Mouse (Mus musculus) embryonic facial prominence, embryonic 13.5 days (tissue): ENCODE results near the gene Aoah. TPM values are rescaled to one million over a fixed set of nuclear protein-coding genes. Genes with fewer than 3 reads are reported as not detected.

Experiments used
- ATAC-seq: fragments of 200-750 bp; cut with Nextera tagmentation; 2 replicates; pipeline ENCODE4 v1.8.0; 2017; ENCODE audit warnings: low read depth; ENCODE audit not compliant: insufficient number of reproducible peaks, insufficient read depth, low FRiP score, low TSS enrichment
- H3K27ac ChIP-seq: fragments of 300-500 bp; sonication (generic); 2 replicates; pipeline ENCODE4 v1.5.1; 2015; ENCODE audit warnings: moderate library complexity, mild to moderate bottlenecking, inconsistent platforms
- H3K27me3 ChIP-seq: fragments of 300-500 bp; sonication (generic); 2 replicates; pipeline ENCODE4 v1.6.1; 2015; ENCODE audit warnings: mild to moderate bottlenecking, inconsistent platforms
- H3K36me3 ChIP-seq: fragments of 300-500 bp; sonication (generic); 2 replicates; pipeline ENCODE4 v1.6.1; 2015; ENCODE audit warnings: mild to moderate bottlenecking, inconsistent platforms
- H3K4me1 ChIP-seq: fragments of 300-500 bp; sonication (generic); 2 replicates; pipeline ENCODE4 v1.6.1; 2015; ENCODE audit warnings: inconsistent platforms
- H3K4me2 ChIP-seq: fragments of 300-500 bp; sonication (generic); 2 replicates; pipeline ENCODE4 v1.6.1; 2015; ENCODE audit warnings: moderate library complexity, mild to moderate bottlenecking, inconsistent platforms
- H3K4me3 ChIP-seq: fragments of 300-500 bp; sonication (generic); 2 replicates; pipeline ENCODE4 v1.5.1; 2015; ENCODE audit warnings: mild to moderate bottlenecking, inconsistent platforms
- H3K9ac ChIP-seq: fragments of 300-500 bp; sonication (generic); 2 replicates; pipeline ENCODE4 v1.6.1; 2015; ENCODE audit warnings: mild to moderate bottlenecking, inconsistent platforms
- H3K9me3 ChIP-seq: fragments of 300-500 bp; sonication (generic); 2 replicates; pipeline ENCODE4 v1.6.1; 2016; ENCODE audit warnings: inconsistent platforms
- whole genome bisulfite sequencing: fragments of 180-500 bp; shearing (Covaris S2); methylation state at CpG from one replicate; pipeline ENCODE4 v1.1.7; 2015; ENCODE audit warnings: mixed read lengths; 5-methylcytosine and 5-hydroxymethylcytosine counted together
- polyA plus RNA-seq: library from polyadenylated mRNA; unstranded; fragments of >200 nt; fragmentation: Nextera tagmentation; extraction: Ambion mirVana; gene quantifications from 2 replicates; pipeline ENCODE4 v1.2.1, GENCODE M21; 2015

Aoah gene
- polyA plus RNA-seq, 1 experiment from 2014 or later: 0.98 TPM

GRCm38 (mm10) chr13:20816385-20816784 lies 22.5 kb downstream of the Aoah start:
- 43% methylated on average over 1 of the region's 1 CpGs for WGBS
- Histone ChIP-seq H3K27ac (no peak overlapping the region), H3K9ac (no peak overlapping the region), H3K4me2 (no peak overlapping the region), H3K27me3 (no peaks in the 10 kb centered on the region), H3K4me3 (no peak overlapping the region), H3K4me1 (no peaks in the 10 kb centered on the region), H3K36me3 (no peaks in the 10 kb centered on the region), H3K9me3 (no peaks in the 10 kb centered on the region)
- no peak for ATAC-seq

GRCm38 (mm10) chr13:20820712-20821328 lies 26.9 kb downstream of the Aoah start:
- no peaks in the 10 kb centered on the region; the same call in 1 of the 2 replicates for H3K4me1 ChIP-seq
- H3K9ac ChIP-seq: no peak overlapping the region
- no peak overlapping the region for H3K4me3 ChIP-seq
- ATAC-seq: no peak
- H3K27ac ChIP-seq: no peak overlapping the region
- H3K27me3 ChIP-seq: no peaks in the 10 kb centered on the region
- H3K36me3 ChIP-seq: no peaks in the 10 kb centered on the region
- WGBS: 49% methylated on average over 2 of the region's 2 CpGs
- no peaks in the 10 kb centered on the region for H3K9me3 ChIP-seq
- H3K4me2 ChIP-seq: no peak overlapping the region

- no peak for ATAC-seq
- H3K9ac ChIP-seq: no peak overlapping the region
- H3K4me2 ChIP-seq: no peak overlapping the region
- no peaks in the 10 kb centered on the region for H3K9me3 ChIP-seq
- no peak overlapping the region for H3K4me3 ChIP-seq
- H3K27ac ChIP-seq: no peak overlapping the region
- no peaks in the 10 kb centered on the region; the same call in 1 of the 2 replicates for H3K4me1 ChIP-seq
- no peaks in the 10 kb centered on the region for H3K36me3 ChIP-seq
- 84% methylated on average over 2 of the region's 2 CpGs for WGBS
- no peaks in the 10 kb centered on the region for H3K27me3 ChIP-seq
Measured at GRCm38 (mm10) chr13:20828728-20829127, 34.8 kb downstream of the Aoah start.

- Histone ChIP-seq H3K27ac (no peak overlapping the region), H3K4me3 (no peak overlapping the region), H3K4me1 (no peaks in the 10 kb centered on the region; the same call in 1 of the 2 replicates), H3K4me2 (no peak overlapping the region), H3K9ac (no peak overlapping the region), H3K27me3 (no peaks in the 10 kb centered on the region), H3K36me3 (no peaks in the 10 kb centered on the region), H3K9me3 (no peaks in the 10 kb centered on the region)
- no peak for ATAC-seq
- 90% methylated on average over 9 of the region's 9 CpGs for WGBS
Measured at GRCm38 (mm10) chr13:20829181-20829900, 35.4 kb downstream of the Aoah start.

GRCm38 (mm10) chr13:20855893-20856292 lies 62.0 kb downstream of the Aoah start:
- no peak overlapping the region for H3K4me2 ChIP-seq
- no peak overlapping the region for H3K9ac ChIP-seq
- H3K9me3 ChIP-seq: no peaks in the 10 kb centered on the region
- H3K27ac ChIP-seq: no peak overlapping the region
- 54% methylated on average over 3 of the region's 3 CpGs for WGBS
- H3K4me1 ChIP-seq: no peaks in the 10 kb centered on the region
- H3K36me3 ChIP-seq: no peaks in the 10 kb centered on the region
- no peak overlapping the region for H3K4me3 ChIP-seq
- no peak for ATAC-seq
- H3K27me3 ChIP-seq: no peaks in the 10 kb centered on the region

GRCm38 (mm10) chr13:20899372-20899771 lies 105.5 kb downstream of the Aoah start:
- Histone ChIP-seq H3K9me3 (no peaks in the 10 kb centered on the region), H3K27ac (no peak overlapping the region), H3K4me1 (no peaks in the 10 kb centered on the region), H3K4me2 (no peak overlapping the region), H3K9ac (no peak overlapping the region), H3K27me3 (no peaks in the 10 kb centered on the region), H3K36me3 (no peaks in the 10 kb centered on the region), H3K4me3 (no peak overlapping the region)
- no peak for ATAC-seq
- 54% methylated on average over 1 of the region's 1 CpGs for WGBS

GRCm38 (mm10) chr13:20900396-20900971 lies 106.6 kb downstream of the Aoah start:
- Histone ChIP-seq H3K4me1 (no peaks in the 10 kb centered on the region), H3K36me3 (no peaks in the 10 kb centered on the region), H3K27me3 (no peaks in the 10 kb centered on the region), H3K27ac (no peak overlapping the region), H3K9ac (no peak overlapping the region), H3K4me3 (no peak overlapping the region), H3K9me3 (no peaks in the 10 kb centered on the region), H3K4me2 (no peak overlapping the region)
- no peak for ATAC-seq
- 64% methylated on average over 8 of the region's 8 CpGs for WGBS

GRCm38 (mm10) chr13:20900972-20901457 lies 107.1 kb downstream of the Aoah start:
- Histone ChIP-seq H3K9ac (no peak overlapping the region), H3K4me1 (no peaks in the 10 kb centered on the region), H3K4me3 (no peak overlapping the region), H3K27me3 (no peaks in the 10 kb centered on the region), H3K4me2 (no peak overlapping the region), H3K9me3 (no peaks in the 10 kb centered on the region), H3K36me3 (no peaks in the 10 kb centered on the region), H3K27ac (no peak overlapping the region)
- 30% methylated on average over 2 of the region's 2 CpGs for WGBS
- no peak for ATAC-seq

GRCm38 (mm10) chr13:20901634-20902135 lies 107.8 kb downstream of the Aoah start:
- Histone ChIP-seq H3K9me3 (no peaks in the 10 kb centered on the region), H3K27ac (no peak overlapping the region), H3K4me2 (no peak overlapping the region), H3K4me1 (no peaks in the 10 kb centered on the region), H3K27me3 (no peaks in the 10 kb centered on the region), H3K36me3 (no peaks in the 10 kb centered on the region), H3K4me3 (no peak overlapping the region), H3K9ac (no peak overlapping the region)
- no peak for ATAC-seq
- 73% methylated on average over 3 of the region's 3 CpGs for WGBS

GRCm38 (mm10) chr13:20904118-20904517 lies 110.2 kb downstream of the Aoah start:
- no peaks in the 10 kb centered on the region for H3K27me3 ChIP-seq
- ATAC-seq: no peak
- H3K4me1 ChIP-seq: no peaks in the 10 kb centered on the region
- no peaks in the 10 kb centered on the region for H3K9me3 ChIP-seq
- no peak overlapping the region for H3K9ac ChIP-seq
- no peak overlapping the region for H3K4me2 ChIP-seq
- H3K27ac ChIP-seq: no peak overlapping the region
- no peak overlapping the region for H3K4me3 ChIP-seq
- WGBS: 60% methylated on average over 4 of the region's 4 CpGs
- no peaks in the 10 kb centered on the region for H3K36me3 ChIP-seq

GRCm38 (mm10) chr13:20905195-20905594 lies 111.3 kb downstream of the Aoah start:
- no peak overlapping the region for H3K9ac ChIP-seq
- no peaks in the 10 kb centered on the region for H3K9me3 ChIP-seq
- WGBS: 72% methylated on average over 2 of the region's 2 CpGs
- ATAC-seq: no peak
- no peaks in the 10 kb centered on the region for H3K4me1 ChIP-seq
- no peaks in the 10 kb centered on the region for H3K36me3 ChIP-seq
- no peak overlapping the region for H3K4me3 ChIP-seq
- H3K27ac ChIP-seq: no peak overlapping the region
- no peak overlapping the region for H3K4me2 ChIP-seq
- H3K27me3 ChIP-seq: no peaks in the 10 kb centered on the region
